Mouse (Mus musculus) heart, adult 2 months (tissue): Measurements from ENCODE around the gene Hbb-bt. TPM values are rescaled to one million over a fixed set of nuclear protein-coding genes. Genes with fewer than 3 reads are reported as not detected.
"Not testable (repeated sequence)": the region's sequence is repeated elsewhere in the genome, so short reads cannot be mapped to it uniquely, and the experiment has no call there.

Experiments
- DNase-seq, 2 experiments: peaks; one replicate each; pipeline ENCODE4 v3.0.0; 2021
- H3K27ac ChIP-seq: fragments of 200-600 bp; 2 replicates; pipeline ENCODE4 v1.8.1; 2022
- H3K27me3 ChIP-seq: fragments of 200-500 bp; 2 replicates; pipeline ENCODE4 v1.6.1; 2012; ENCODE audit warnings: mild to moderate bottlenecking, low read length, inconsistent platforms, mixed read lengths; ENCODE audit not compliant: control insufficient read depth, insufficient read depth
- H3K36me3 ChIP-seq: fragments of 200-500 bp; 2 replicates; pipeline ENCODE4 v1.6.1; 2012; ENCODE audit warnings: low read length, inconsistent platforms; ENCODE audit not compliant: control insufficient read depth, insufficient read depth
- H3K4me1 ChIP-seq: fragments of 200-500 bp; 2 replicates; pipeline ENCODE4 v1.6.1; 2011; ENCODE audit warnings: low read length; ENCODE audit not compliant: control insufficient read depth, insufficient read depth
- H3K4me3 ChIP-seq: fragments of 200-600 bp; 2 replicates; pipeline ENCODE4 v1.8.1; 2022
- H3K79me2 ChIP-seq: fragments of 200-500 bp; replicated peaks from 2 replicates; pipeline ENCODE4 v1.6.1; 2012; ENCODE audit warnings: mild to moderate bottlenecking, inconsistent platforms, low read length, moderate library complexity, mixed read lengths; ENCODE audit not compliant: control insufficient read depth, insufficient read depth
- H3K9ac ChIP-seq: fragments of 200-500 bp; 2 replicates; pipeline ENCODE4 v1.6.1; 2012; ENCODE audit warnings: low read depth, mild to moderate bottlenecking, control low read depth, inconsistent platforms, low read length, mixed read lengths
- CTCF ChIP-seq: fragments of 200-600 bp; IDR thresholded peaks from 2 replicates; pipeline ENCODE4 v1.8.1; 2022; ENCODE audit warnings: antibody characterized with exemption, mild to moderate bottlenecking, moderate library complexity
- EP300 ChIP-seq: fragments of 200-500 bp; IDR thresholded peaks from 2 replicates; pipeline ENCODE4 v1.6.1; 2011; ENCODE audit warnings: low read depth, low read length, control low read depth; ENCODE audit not compliant: insufficient read depth
- POLR2A ChIP-seq: fragments of 200-500 bp; IDR thresholded peaks from 2 replicates; pipeline ENCODE4 v1.6.1; 2011; ENCODE audit warnings: mild to moderate bottlenecking, low read depth, low read length, control low read depth; ENCODE audit not compliant: insufficient read depth
- WGBS: fragments of 180-500 bp; shearing (Covaris S2); methylation state at CpG from one replicate; pipeline ENCODE4 v1.1.7; 2018; 5-methylcytosine and 5-hydroxymethylcytosine counted together
- intact Hi-C: fragments of 180-260 bp; cut with DNase I; formaldehyde crosslinking; loops from one replicate; pipeline ENCODE4 v1.15.1; 2025
- polyA plus RNA-seq: library from polyadenylated mRNA; depleted of rRNA; stranded (reverse); fragments of >200 nt; gene quantifications from 2 replicates; pipeline ENCODE4 v1.2.3, GENCODE M21; 2012
- total RNA-seq, 2 experiments: library from RNA; stranded (reverse); gene quantifications; 2 replicates each; pipeline ENCODE4 v1.2.3; 2021

Gene Hbb-bt
- total and polyA plus RNA-seq, 3 experiments, result 558 to 7,998 (median 4,688) TPM

GRCm38 (mm10) chr7:103825536-103826254 lies 11.9 kb upstream of the Hbb-bt start:
- TF ChIP-seq POLR2A, result no peak
- no peak for TF ChIP-seq CTCF
- no peak for TF ChIP-seq EP300

GRCm38 (mm10) chr7:103824597-103824996 lies 10.8 kb upstream of the Hbb-bt start:
- Histone ChIP-seq H3K27ac (no peak overlapping the region), H3K4me3 (no peak overlapping the region), H3K79me2 (no peaks in the 10 kb centered on the region), H3K27me3 (no peaks in the 10 kb centered on the region), H3K36me3 (no peaks in the 10 kb centered on the region), H3K4me1 (no peaks in the 10 kb centered on the region), H3K9ac (no peak overlapping the region)
- 80% methylated on average over 2 of the region's 2 CpGs for WGBS
- DNase-seq, result no peak
- intact Hi-C loops, result no loop called here
- TF ChIP-seq CTCF, result no peak
- TF ChIP-seq POLR2A, result no peak
- no peak for TF ChIP-seq EP300

More at GRCm38 (mm10) chr7:103825536-103826254, 11.9 kb upstream of the Hbb-bt start:
- no peak overlapping the region for H3K4me3 ChIP-seq
- intact Hi-C loops, result no loop called here
- DNase-seq, result no peak
- no peaks in the 10 kb centered on the region for H3K4me1 ChIP-seq
- H3K36me3 ChIP-seq, result no peaks in the 10 kb centered on the region
- no peak overlapping the region for H3K27ac ChIP-seq
- H3K27me3 ChIP-seq, result no peaks in the 10 kb centered on the region
- 79% methylated on average over 3 of the region's 3 CpGs for WGBS
- no peak overlapping the region for H3K9ac ChIP-seq
- no peaks in the 10 kb centered on the region for H3K79me2 ChIP-seq

DNA sequence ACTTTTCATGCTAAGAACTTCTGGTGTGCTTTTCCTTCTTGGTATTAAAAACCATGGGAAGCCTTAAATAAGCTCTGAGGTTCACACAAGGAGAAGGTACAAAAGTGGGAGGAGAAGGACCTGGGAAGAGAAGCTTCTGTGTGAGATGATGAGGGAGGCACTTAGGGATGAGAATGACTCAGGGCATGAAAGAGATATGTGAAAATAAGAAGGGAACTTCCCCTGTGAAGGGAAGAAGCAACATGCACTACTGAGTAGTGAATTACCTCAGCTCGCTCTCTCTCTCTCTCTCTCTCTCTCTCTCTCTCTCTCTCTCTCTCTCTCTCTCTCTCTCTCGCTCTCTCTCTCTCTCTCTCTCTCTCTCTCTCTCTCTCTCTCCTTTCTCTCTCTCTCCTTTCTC lies 1.3 kb upstream of the Hbb-bt start:
- H3K36me3 ChIP-seq, H3K4me1 ChIP-seq, H3K27me3 ChIP-seq, H3K4me3 ChIP-seq, DNase-seq, H3K9ac ChIP-seq, H3K79me2 ChIP-seq, H3K27ac ChIP-seq, intact Hi-C loops: not testable (repeated sequence)
- WGBS, result no CpG with 5 or more reads among the region's 2 CpGs

- H3K4me3 ChIP-seq, H3K79me2 ChIP-seq, H3K9ac ChIP-seq, H3K4me1 ChIP-seq, H3K27me3 ChIP-seq, H3K36me3 ChIP-seq, DNase-seq, H3K27ac ChIP-seq, intact Hi-C loops: not testable (repeated sequence)
- WGBS, result no CpG with 5 or more reads among the region's 3 CpGs
Measured at GRCm38 (mm10) chr7:103813152-103813551, 644 bp downstream of the Hbb-bt start.

GRCm38 (mm10) chr7:103812174-103812573 lies 1.6 kb downstream of the Hbb-bt start:
- Histone ChIP-seq H3K4me3 (no peak overlapping the region), H3K27me3 (no peaks in the 10 kb centered on the region), H3K36me3 (no peaks in the 10 kb centered on the region), H3K4me1 (no peaks in the 10 kb centered on the region), H3K9ac (no peak overlapping the region), H3K27ac (no peak overlapping the region), H3K79me2 (no peaks in the 10 kb centered on the region)
- 25% methylated on average over 1 of the region's 1 CpGs for WGBS
- no peak for TF ChIP-seq POLR2A
- no peak for TF ChIP-seq EP300
- TF ChIP-seq CTCF, result no peak
- DNase-seq, result no peak
- intact Hi-C loops, result no loop called here

DNA sequence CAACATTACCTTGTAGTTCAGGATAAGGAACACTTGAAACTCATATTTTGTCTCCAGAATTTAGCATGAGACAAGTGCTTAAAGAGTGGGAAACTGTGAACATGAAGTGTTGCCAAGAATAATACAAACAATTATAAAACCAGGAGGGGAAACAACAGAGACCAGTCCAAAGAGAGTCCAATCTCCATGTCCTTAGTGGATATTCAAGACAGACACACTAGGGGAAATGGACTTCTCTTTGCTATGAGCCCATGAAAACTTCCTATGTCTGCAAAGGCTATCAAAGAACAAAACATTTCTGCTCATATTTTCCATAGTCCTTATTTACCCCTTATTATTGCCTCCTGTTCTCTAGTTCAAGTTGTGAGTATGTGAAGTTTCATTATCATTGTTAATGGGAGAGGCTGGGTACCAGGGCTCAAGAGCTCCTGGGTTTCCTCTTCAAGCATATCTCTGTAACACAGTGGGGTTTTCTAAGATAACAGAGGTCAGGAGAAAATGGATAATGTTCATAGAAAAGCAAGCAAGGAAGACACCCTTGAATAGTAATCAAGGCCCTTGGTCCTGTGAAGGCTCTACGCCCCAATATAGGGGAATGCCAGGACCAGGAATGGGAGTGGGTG lies 2.5 kb downstream of the Hbb-bt start:
- Histone ChIP-seq H3K27me3 (no peaks in the 10 kb centered on the region), H3K9ac (no peak overlapping the region), H3K27ac (no peak overlapping the region), H3K36me3 (no peaks in the 10 kb centered on the region), H3K79me2 (no peaks in the 10 kb centered on the region), H3K4me3 (no peak overlapping the region), H3K4me1 (no peaks in the 10 kb centered on the region)
- intact Hi-C loops, result no loop called here
- TF ChIP-seq CTCF, result no peak
- TF ChIP-seq POLR2A, result no peak
- TF ChIP-seq EP300, result no peak
- whole genome bisulfite sequencing, result 71% methylated on average over 1 of the region's 1 CpGs
- no peak for DNase-seq
